7 mouse cellular contexts compared by ENCODE assay signal in genomic region chr11:69795168-69795982, GRCm38 (mm10). TPM values are rescaled to one million over a fixed set of nuclear protein-coding genes. Genes with fewer than 3 reads are reported as not detected.
DNase-seq lines count a peak whose midpoint lies in the region; ATAC-seq lines count a peak whose summit lies in the region.

TSS of gene Chrnb1 (minus strand) at chr11:69795943.

- 2% methylated on average over 52 of the region's 52 CpGs for WGBS in intestine, embryonic 14.5 days

- intact Hi-C loops in left cerebral cortex, postnatal 14 days (cut with DNase I): no loop called here

- peaks cover 14% of the 10 kb centered on the region for H3K4me1 ChIP-seq in intestine, embryonic 14.5 days (replicated peaks; ENCODE audit: control insufficient read depth, insufficient read depth, low read length)

- H3K4me2 ChIP-seq in intestine, embryonic 14.5 days (ENCODE audit: low read length): peak within 1 kb of the TSS; percentile 99

- peak within 1 kb of the TSS; percentile 41 for H3K9ac ChIP-seq in intestine, embryonic 14.5 days (ENCODE audit: low read length)

- ATAC-seq in intestine, embryonic 14.5 days (replicated peaks; ENCODE audit: low FRiP score, low TSS enrichment, low read depth): peak; percentile 91

- no peaks in the 10 kb centered on the region for H3K27me3 ChIP-seq in intestine, embryonic 14.5 days (replicated peaks; ENCODE audit: control insufficient read depth, insufficient read depth, low read length)

- H3K4me3 ChIP-seq in intestine, embryonic 14.5 days (ENCODE audit: low read depth, low read length): peak within 1 kb of the TSS; percentile 50

- H3K27ac ChIP-seq in intestine, embryonic 14.5 days (ENCODE audit: low read depth): peak within 1 kb of the TSS; percentile 47; the same call in 1 of the 2 replicates

- no peaks in the 10 kb centered on the region for H3K9me3 ChIP-seq in intestine, embryonic 14.5 days (ENCODE audit: control insufficient read depth, low read length)

- no peaks in the 10 kb centered on the region for H3K36me3 ChIP-seq in intestine, embryonic 14.5 days (ENCODE audit: control insufficient read depth, insufficient read depth, low read length)

- DNase-seq in adrenal gland, adult 2 months: peak; percentile 98
- peak; percentile 96 for DNase-seq in embryo, embryonic 11 days
- peak; percentile 96 for DNase-seq in gastrocnemius, postnatal 25 days
- peak; percentile 88 for DNase-seq in intestine, embryonic 14.5 days (ENCODE audit: low spot score)
- peak; percentile 91 to 96 for DNase-seq in left cerebral cortex, postnatal 14 days (ENCODE audit: low spot score in 2 of 2)
- peak; percentile 93 for DNase-seq in mesoderm, embryonic 11.5 days (ENCODE audit: low read depth, low spot score)
- DNase-seq in skeletal muscle tissue, adult 2 months (ENCODE audit: low read depth, low spot score): peak; percentile 96

RNA-seq across cellular contexts. Expression of gene Chrnb1, which starts in this region (rescaled TPM):
- total RNA-seq in adrenal gland, adult 2 months (2021): 1 to 10 TPM; 1.7 to 3.1 TPM
- polyA plus RNA-seq in adrenal gland, adult 2 months (2012; rRNA removed): 2.7 and 3.0 TPM in 2 replicates
- total RNA-seq in gastrocnemius, postnatal 25 days (2021): 10 to 100 TPM; 36.2 to 53.1 TPM
- polyA plus RNA-seq in intestine, embryonic 14.5 days (2014; fragmentation: Nextera tagmentation; extraction: Ambion mirVana): 3.5 and 4.4 TPM in 2 replicates
- under 1 TPM; 0.76 to 0.79 TPM for total RNA-seq in left cerebral cortex, postnatal 14 days (2021)

Comparison
In these comparisons a context has a peak if more than half of its experiments do, and no peak if none do; other contexts are left out.
1. Peak in every context shown above with its lines: DNase-seq, ATAC-seq, H3K4me3 ChIP-seq and H3K27ac ChIP-seq.
2. RNA of gene Chrnb1 (total RNA-seq): 36.2 to 53.1 TPM in gastrocnemius, postnatal 25 days; 1.7 to 3.1 TPM in adrenal gland, adult 2 months and 0.76 to 0.79 TPM in left cerebral cortex, postnatal 14 days; every median in the first group is over 4 times any median in the second.
3. Peak in DNase-seq in left cerebral cortex, postnatal 14 days; RNA of the gene not detected or under 1 TPM.